Mouse (Mus musculus): Measurements from ENCODE around the gene Hemk1.

- TF ChIP-seq CTCF (IDR thresholded peaks at IDR 0.05; ENCODE audit: borderline replicate concordance, insufficient read depth, low read length) (no peak), POLR2A (IDR thresholded peaks at IDR 0.05; ENCODE audit: low read depth, low read length) (no peak)
Measured at GRCm38 (mm10) chr9:107324799-107325561, 13.2 kb downstream of the Hemk1 start.

Measured in embryonic fibroblast, embryonic 13.5 days (primary cell).